Mouse (Mus musculus): ENCODE measurements at regions not wholly inside any gene's neighbourhood (a gene's known extent, or its start where the extent isn't known, plus 50 kb on each side); places are given as distances from the start of the nearest gene placed in this dataset.

GRCm38 (mm10) chr13:6270546-6270945, 277.4 kb upstream of the Pitrm1 start:
- no peak for DNase-seq

- no peak for DNase-seq
Measured at GRCm38 (mm10) chr13:6272932-6273331, 275.0 kb upstream of the Pitrm1 start.

- no peak for DNase-seq
Measured at GRCm38 (mm10) chr13:6280073-6280472, 267.9 kb upstream of the Pitrm1 start.

- DNase-seq: no peak
Measured at GRCm38 (mm10) chr13:6288109-6288508, 259.8 kb upstream of the Pitrm1 start.

GRCm38 (mm10) chr13:6292098-6292497, 255.9 kb upstream of the Pitrm1 start:
- DNase-seq: peak; percentile 12 to 16

GRCm38 (mm10) chr13:6305718-6306117, 242.2 kb upstream of the Pitrm1 start:
- no peak for DNase-seq

- no peak for DNase-seq
Measured at GRCm38 (mm10) chr13:6306616-6306988, 241.3 kb upstream of the Pitrm1 start.

- DNase-seq: no peak
Measured at GRCm38 (mm10) chr13:6306989-6307917, 240.7 kb upstream of the Pitrm1 start.

GRCm38 (mm10) chr13:6316201-6316600, 231.7 kb upstream of the Pitrm1 start:
- DNase-seq: no peak

- DNase-seq: no peak
Measured at GRCm38 (mm10) chr13:6323948-6324347, 224.0 kb upstream of the Pitrm1 start.

- DNase-seq: no peak
Measured at GRCm38 (mm10) chr13:6330320-6330950, 217.5 kb upstream of the Pitrm1 start.

- DNase-seq: no peak
Measured at GRCm38 (mm10) chr13:6340157-6340556, 207.8 kb upstream of the Pitrm1 start.

GRCm38 (mm10) chr13:6341102-6341737, 206.7 kb upstream of the Pitrm1 start:
- DNase-seq: no peak

GRCm38 (mm10) chr13:6365169-6365568, 182.8 kb upstream of the Pitrm1 start:
- DNase-seq: no peak

GRCm38 (mm10) chr13:6367661-6368060, 180.3 kb upstream of the Pitrm1 start:
- DNase-seq: no peak

- DNase-seq: no peak
Measured at GRCm38 (mm10) chr13:6374570-6375173, 173.3 kb upstream of the Pitrm1 start.

- DNase-seq: no peak
Measured at GRCm38 (mm10) chr13:6377919-6378318, 170.0 kb upstream of the Pitrm1 start.

GRCm38 (mm10) chr13:6395562-6396223, 152.3 kb upstream of the Pitrm1 start:
- no peak for DNase-seq

GRCm38 (mm10) chr13:6397648-6398047, 150.3 kb upstream of the Pitrm1 start:
- DNase-seq: no peak

GRCm38 (mm10) chr13:6431821-6432220, 116.1 kb upstream of the Pitrm1 start:
- no peak for DNase-seq

GRCm38 (mm10) chr13:6446976-6447375, 101.0 kb upstream of the Pitrm1 start:
- DNase-seq: no peak

GRCm38 (mm10) chr13:6461363-6461762, 86.6 kb upstream of the Pitrm1 start:
- no peak for DNase-seq

GRCm38 (mm10) chr13:6465911-6466419, 82.0 kb upstream of the Pitrm1 start:
- DNase-seq: no peak
